Mouse (Mus musculus): Measurements from ENCODE around the gene Olfr323. TPM values are rescaled to one million over a fixed set of nuclear protein-coding genes. Genes with fewer than 3 reads are reported as not detected.

The Olfr323 gene
- polyA plus RNA-seq, 1 experiment, result not detected

DNA sequence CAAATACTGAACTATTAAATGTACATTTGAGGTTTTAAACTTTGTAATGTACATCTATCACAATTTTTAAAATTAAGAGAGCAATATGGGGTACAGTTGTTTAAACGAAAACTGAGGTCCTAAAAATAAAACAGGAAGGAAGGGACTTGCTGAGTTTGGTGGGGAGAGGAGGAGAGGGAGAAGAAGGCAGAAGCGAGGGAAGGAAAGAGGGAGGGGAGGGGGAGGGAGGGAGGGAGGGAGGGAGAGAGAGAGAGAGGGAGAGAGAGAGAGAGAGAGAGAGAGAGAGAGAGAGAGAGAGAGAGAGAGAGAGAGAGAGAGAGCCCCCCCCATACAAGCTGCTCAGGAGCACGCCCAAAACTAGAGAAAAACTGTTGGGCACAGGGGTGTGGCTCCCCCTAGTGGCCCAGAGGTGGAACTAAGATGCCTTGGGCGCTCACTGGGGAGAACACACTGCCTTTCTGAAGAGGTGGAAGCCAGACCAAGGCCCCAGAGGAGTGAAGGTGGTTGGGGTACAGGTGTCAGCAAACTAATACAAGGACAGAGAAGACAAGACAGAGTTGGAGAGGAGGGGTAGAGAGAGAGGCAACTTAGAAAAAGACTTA lies 6.2 kb upstream of the Olfr323 start:
- Histone ChIP-seq H3K4me3 (ENCODE audit: insufficient read depth, low read length) (no peak overlapping the region), H3K4me1 (ENCODE audit: control insufficient read depth, insufficient read depth, low read length) (no peaks in the 10 kb centered on the region), H3K27ac (ENCODE audit: insufficient read depth, low read length) (no peak overlapping the region)
- TF ChIP-seq POLR2A (IDR thresholded peaks at IDR 0.05; ENCODE audit: low read depth, low read length) (no peak), CTCF (IDR thresholded peaks at IDR 0.05; ENCODE audit: borderline replicate concordance, insufficient read depth, low read length) (peak; percentile 47)

DNA sequence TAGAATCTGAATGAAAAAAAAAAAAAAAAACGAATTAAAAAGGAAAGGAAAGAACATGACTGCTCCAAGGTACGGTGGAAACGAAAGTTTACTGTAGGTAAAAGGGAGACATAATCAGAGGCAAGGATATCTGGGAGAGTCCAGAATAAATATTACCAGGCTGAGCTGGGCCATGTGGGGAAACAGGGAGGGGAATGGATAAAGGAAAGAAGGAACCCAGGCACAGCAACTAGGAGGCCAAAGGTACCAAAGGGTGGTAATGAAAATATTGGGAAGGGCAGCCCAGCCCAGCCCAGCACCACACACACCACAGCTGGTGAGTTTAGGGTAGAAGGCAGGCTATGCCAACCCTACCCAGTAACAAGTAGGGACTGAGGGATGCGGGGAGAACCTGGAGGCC lies 4.6 kb upstream of the Olfr323 start:
- Histone ChIP-seq H3K4me1 (ENCODE audit: control insufficient read depth, insufficient read depth, low read length) (no peaks in the 10 kb centered on the region), H3K4me3 (ENCODE audit: insufficient read depth, low read length) (no peak overlapping the region), H3K27ac (ENCODE audit: insufficient read depth, low read length) (no peak overlapping the region)
- TF ChIP-seq CTCF (IDR thresholded peaks at IDR 0.05; ENCODE audit: borderline replicate concordance, insufficient read depth, low read length), result no peak
- no peak for TF ChIP-seq POLR2A (IDR thresholded peaks at IDR 0.05; ENCODE audit: low read depth, low read length)

DNA sequence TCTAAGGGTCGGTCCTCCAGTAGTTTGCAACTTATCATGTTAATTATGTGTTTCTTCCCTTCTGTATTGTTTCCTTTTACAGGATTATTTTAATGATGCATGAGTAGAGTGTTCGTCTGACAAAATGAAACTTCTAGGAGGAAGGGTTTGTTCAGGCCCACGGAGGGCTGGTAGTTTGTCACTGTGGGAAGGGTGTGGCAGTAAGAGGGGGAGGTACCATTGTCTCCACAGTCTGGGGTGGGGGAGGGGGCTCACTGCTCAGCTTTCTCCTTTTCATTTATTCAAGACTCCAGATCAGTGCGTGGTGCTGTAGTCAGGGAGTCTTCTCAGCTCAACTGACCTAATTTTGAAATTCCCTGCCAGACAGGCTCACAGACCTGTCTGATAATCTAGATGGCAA lies 4.2 kb downstream of the Olfr323 start:
- Histone ChIP-seq H3K4me3 (ENCODE audit: insufficient read depth, low read length) (no peak overlapping the region), H3K27ac (ENCODE audit: insufficient read depth, low read length) (no peak overlapping the region), H3K4me1 (ENCODE audit: control insufficient read depth, insufficient read depth, low read length) (no peaks in the 10 kb centered on the region)
- TF ChIP-seq POLR2A (IDR thresholded peaks at IDR 0.05; ENCODE audit: low read depth, low read length), result no peak
- TF ChIP-seq CTCF (IDR thresholded peaks at IDR 0.05; ENCODE audit: borderline replicate concordance, insufficient read depth, low read length), result no peak

DNA sequence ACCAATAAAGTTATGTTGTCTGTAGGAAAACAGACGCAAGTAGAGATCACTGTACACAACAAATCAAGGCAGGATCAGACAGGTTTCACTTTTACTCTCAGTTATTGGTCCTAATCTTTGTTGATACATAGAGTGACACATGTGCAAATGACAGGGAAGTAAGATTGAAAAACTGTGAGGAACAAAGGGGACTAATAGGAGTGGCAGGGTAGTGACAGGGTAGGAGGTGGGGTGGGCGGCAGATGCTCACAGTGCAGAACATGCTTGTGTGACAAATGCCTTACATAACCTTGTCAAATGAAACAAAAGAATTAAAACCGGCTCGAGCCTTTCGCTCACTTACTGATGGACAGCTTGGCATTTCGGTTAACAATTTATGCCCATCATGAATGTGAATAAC lies 11.5 kb downstream of the Olfr323 start:
- Histone ChIP-seq H3K27ac (ENCODE audit: insufficient read depth, low read length) (no peak overlapping the region), H3K4me3 (ENCODE audit: insufficient read depth, low read length) (no peak overlapping the region), H3K4me1 (ENCODE audit: control insufficient read depth, insufficient read depth, low read length) (no peaks in the 10 kb centered on the region)
- no peak for TF ChIP-seq CTCF (IDR thresholded peaks at IDR 0.05; ENCODE audit: borderline replicate concordance, insufficient read depth, low read length)
- TF ChIP-seq POLR2A (IDR thresholded peaks at IDR 0.05; ENCODE audit: low read depth, low read length), result no peak

DNA sequence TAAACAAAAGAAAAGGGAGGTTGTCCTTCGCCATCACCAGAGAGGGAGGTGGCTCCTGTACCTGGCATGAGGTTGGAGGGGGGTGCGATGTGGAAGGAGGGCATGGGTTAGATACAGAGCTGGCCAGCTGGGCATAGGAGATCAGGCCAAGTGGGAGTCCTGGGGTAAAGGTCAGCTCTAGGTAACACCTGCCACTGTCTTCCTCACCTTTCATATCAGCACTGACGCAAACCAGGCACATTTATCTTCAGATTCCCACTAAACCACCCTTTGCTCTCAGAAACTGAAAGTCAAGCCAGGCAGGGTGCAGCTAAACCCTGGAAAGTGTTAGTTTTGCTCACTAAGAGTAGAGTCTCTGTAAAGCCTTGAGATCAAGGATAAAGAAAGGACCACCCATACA lies 11.9 kb downstream of the Olfr323 start:
- H3K27ac ChIP-seq (ENCODE audit: insufficient read depth, low read length), result no peak overlapping the region
- no peak for TF ChIP-seq CTCF (IDR thresholded peaks at IDR 0.05; ENCODE audit: borderline replicate concordance, insufficient read depth, low read length)
- TF ChIP-seq POLR2A (IDR thresholded peaks at IDR 0.05; ENCODE audit: low read depth, low read length), result no peak
- H3K4me1 ChIP-seq (ENCODE audit: control insufficient read depth, insufficient read depth, low read length), result no peaks in the 10 kb centered on the region
- H3K4me3 ChIP-seq (ENCODE audit: insufficient read depth, low read length), result no peak overlapping the region

DNA sequence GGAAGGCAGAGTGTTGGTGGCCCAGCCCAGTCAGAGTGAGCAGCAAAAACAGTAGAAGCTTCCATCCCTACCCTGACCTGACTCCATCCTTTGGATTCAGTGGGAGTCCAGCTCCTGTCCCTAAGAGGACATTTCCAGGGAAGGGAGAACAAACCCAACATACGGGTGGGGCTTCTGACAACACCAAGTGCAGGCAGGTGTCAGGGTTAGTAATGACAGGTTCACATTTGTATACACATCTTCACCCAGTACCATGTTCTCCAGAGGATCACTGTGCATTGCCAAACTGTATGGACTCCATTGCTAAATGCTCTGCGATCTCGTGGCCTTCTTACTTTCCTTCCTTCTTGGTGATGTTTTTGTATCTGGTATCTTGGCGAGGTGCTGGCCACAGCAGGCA lies 14.3 kb downstream of the Olfr323 start, which contains the start of gene 2210407C18Rik:
Gene 2210407C18Rik (minus strand): TSS at position 101 of the 400 bp plus-strand sequence.
- H3K4me3 ChIP-seq (ENCODE audit: insufficient read depth, low read length), result no peak within 1 kb of the TSS
- H3K27ac ChIP-seq (ENCODE audit: insufficient read depth, low read length), result no peak within 1 kb of the TSS
- no peak for TF ChIP-seq CTCF (IDR thresholded peaks at IDR 0.05; ENCODE audit: borderline replicate concordance, insufficient read depth, low read length)
- no peak for TF ChIP-seq POLR2A (IDR thresholded peaks at IDR 0.05; ENCODE audit: low read depth, low read length)
- H3K4me1 ChIP-seq (ENCODE audit: control insufficient read depth, insufficient read depth, low read length), result no peaks in the 10 kb centered on the region

DNA sequence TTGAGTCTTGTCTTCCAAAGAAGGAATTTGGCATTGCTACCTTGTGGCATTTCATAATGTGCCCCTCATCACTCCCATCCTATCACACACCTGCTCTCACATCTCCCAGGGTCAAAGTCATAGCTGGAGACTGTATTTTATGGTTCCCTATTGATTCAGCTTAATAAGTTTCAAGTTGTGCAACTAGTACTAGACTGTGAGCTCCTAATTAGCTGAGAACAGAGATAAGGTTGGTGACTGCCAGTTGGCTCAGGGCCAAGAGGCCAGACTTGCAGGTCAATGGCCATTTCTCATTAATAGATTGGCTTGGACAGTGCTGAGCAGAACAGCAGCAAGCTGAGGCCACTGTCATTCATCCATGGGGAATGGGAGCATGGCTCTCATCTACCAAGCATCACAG lies 15.8 kb downstream of the Olfr323 start:
- Histone ChIP-seq H3K27ac (ENCODE audit: insufficient read depth, low read length) (no peak overlapping the region), H3K4me1 (ENCODE audit: control insufficient read depth, insufficient read depth, low read length) (no peaks in the 10 kb centered on the region), H3K4me3 (ENCODE audit: insufficient read depth, low read length) (no peak overlapping the region)
- TF ChIP-seq POLR2A (IDR thresholded peaks at IDR 0.05; ENCODE audit: low read depth, low read length) (no peak), CTCF (IDR thresholded peaks at IDR 0.05; ENCODE audit: borderline replicate concordance, insufficient read depth, low read length) (no peak)

DNA sequence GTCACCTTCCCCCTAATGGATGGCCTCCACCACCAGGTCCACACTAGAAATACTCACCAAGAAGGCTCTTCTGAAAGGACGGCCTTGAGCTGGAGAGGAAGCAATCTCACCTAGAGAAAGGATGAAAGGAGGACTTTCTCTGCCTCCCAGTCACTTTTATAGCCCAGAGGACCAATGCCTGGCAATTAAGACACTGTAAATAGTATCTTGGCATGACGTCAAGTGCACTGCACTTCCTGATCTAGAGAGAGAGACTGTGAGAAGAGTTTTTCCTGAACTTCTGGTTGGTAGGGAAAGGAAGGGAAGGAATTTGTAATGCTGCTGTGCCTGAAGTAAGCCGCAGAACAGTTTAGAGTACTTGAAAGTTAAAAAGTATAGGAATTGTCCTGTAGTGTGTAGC lies 16.9 kb downstream of the Olfr323 start:
- H3K27ac ChIP-seq (ENCODE audit: insufficient read depth, low read length), result no peak overlapping the region
- TF ChIP-seq POLR2A (IDR thresholded peaks at IDR 0.05; ENCODE audit: low read depth, low read length), result no peak
- no peak for TF ChIP-seq CTCF (IDR thresholded peaks at IDR 0.05; ENCODE audit: borderline replicate concordance, insufficient read depth, low read length)

DNA sequence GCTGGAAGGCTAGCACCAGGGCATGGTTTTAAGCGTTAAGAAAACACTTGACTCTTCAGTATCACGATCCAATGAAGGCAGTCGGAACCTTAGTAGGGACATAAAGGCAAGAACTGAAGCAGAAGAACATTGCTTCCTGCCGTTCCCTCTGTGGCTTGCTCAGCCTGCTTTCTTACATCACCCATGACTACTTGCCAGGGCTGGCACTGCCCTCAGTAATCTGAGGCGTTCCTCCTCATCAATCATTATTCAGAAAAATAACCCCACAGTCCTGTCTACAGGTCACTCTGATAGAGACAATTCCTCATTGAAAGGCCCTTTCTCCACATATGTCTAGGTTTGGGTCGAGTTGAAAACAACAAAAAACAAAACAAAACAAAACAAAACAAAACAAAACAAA lies 23.3 kb downstream of the Olfr323 start:
- Histone ChIP-seq H3K27ac (ENCODE audit: insufficient read depth, low read length) (no peak overlapping the region), H3K4me3 (ENCODE audit: insufficient read depth, low read length) (no peak overlapping the region), H3K4me1 (ENCODE audit: control insufficient read depth, insufficient read depth, low read length) (no peaks in the 10 kb centered on the region)
- TF ChIP-seq POLR2A (IDR thresholded peaks at IDR 0.05; ENCODE audit: low read depth, low read length), result no peak
- no peak for TF ChIP-seq CTCF (IDR thresholded peaks at IDR 0.05; ENCODE audit: borderline replicate concordance, insufficient read depth, low read length)

More for the DNA sequence above, 16.9 kb downstream of the Olfr323 start:
- Histone ChIP-seq H3K4me1 (ENCODE audit: control insufficient read depth, insufficient read depth, low read length) (no peaks in the 10 kb centered on the region), H3K4me3 (ENCODE audit: insufficient read depth, low read length) (no peak overlapping the region)

DNA sequence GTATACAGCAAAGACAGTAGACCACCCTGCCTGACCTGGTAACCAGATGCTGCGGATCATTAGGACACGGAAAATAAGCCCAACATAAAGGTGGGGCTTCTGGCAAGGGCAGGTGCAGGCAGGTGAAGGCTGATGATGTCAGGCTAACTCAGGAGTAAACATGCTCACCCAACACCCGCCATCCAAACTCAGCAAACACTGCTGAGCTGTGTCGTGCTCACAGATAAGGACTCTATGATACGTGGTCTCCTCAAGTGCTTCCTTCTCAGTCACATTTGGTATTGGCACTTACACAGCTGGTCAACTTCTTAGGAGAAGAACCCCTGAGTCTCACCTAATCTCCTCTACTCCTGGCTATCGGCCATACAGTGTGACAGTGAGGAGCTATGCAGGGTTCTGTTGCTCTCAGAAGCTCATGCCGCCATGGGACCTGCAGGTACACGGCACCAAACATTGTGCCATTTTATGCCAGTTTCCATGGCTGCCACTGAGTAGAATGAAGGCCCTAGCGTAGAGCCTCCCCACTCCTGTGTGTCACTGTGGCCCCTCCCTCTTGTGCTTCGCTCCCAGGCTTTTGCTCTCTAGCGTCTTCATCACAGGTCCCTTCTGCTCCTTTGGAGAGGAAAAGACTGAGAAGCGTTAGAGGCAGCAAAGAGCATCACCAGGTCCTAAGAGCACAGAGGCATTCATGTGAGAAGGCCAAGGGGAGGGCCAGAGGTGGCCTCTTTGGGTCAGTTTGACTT lies 24.0 kb downstream of the Olfr323 start:
- H3K27ac ChIP-seq (ENCODE audit: insufficient read depth, low read length), result no peak overlapping the region
- no peak for TF ChIP-seq POLR2A (IDR thresholded peaks at IDR 0.05; ENCODE audit: low read depth, low read length)
- TF ChIP-seq CTCF (IDR thresholded peaks at IDR 0.05; ENCODE audit: borderline replicate concordance, insufficient read depth, low read length), result no peak
- H3K4me3 ChIP-seq (ENCODE audit: insufficient read depth, low read length), result no peak overlapping the region

More for the DNA sequence above, 24.0 kb downstream of the Olfr323 start:
- no peaks in the 10 kb centered on the region for H3K4me1 ChIP-seq (ENCODE audit: control insufficient read depth, insufficient read depth, low read length)
